Mouse (Mus musculus) MEL (cell line): ENCODE results near the gene Rem1. TPM values are rescaled to one million over a fixed set of nuclear protein-coding genes. Genes with fewer than 3 reads are reported as not detected.
A peak's percentile ranks its signal among the peaks of the same experiment; 100 is the strongest.

Experiments
- DNase-seq: peaks from one replicate; pipeline ENCODE4 v3.0.0; 2011; ENCODE audit warnings: low read depth, low spot score
- H3K27ac ChIP-seq: 2 replicates; pipeline ENCODE4 v1.5.1; 2012; ENCODE audit warnings: low read depth, mild to moderate bottlenecking, control low read depth, low read length, moderate library complexity; ENCODE audit not compliant: control insufficient read depth
- H3K27me3 ChIP-seq, 2 experiments: fragments of 150-350 bp in 1 of 2; sonication (generic) in 1 of 2; 2 replicates each; pipeline ENCODE4 v1.6.1; 2012; ENCODE audit warnings: low read length in 2 of 2, mild to moderate bottlenecking in 2 of 2, improper control_type of control experiment in 1 of 2, moderate library complexity in 1 of 2; ENCODE audit not compliant: insufficient read depth in 2 of 2, control insufficient read depth in 1 of 2
- H3K36me3 ChIP-seq, 2 experiments: 2 replicates each; pipeline ENCODE4 v1.6.1; 2012 to 2014; ENCODE audit warnings: low read length in 2 of 2, improper control_type of control experiment in 1 of 2, inconsistent platforms in 1 of 2, mild to moderate bottlenecking in 1 of 2; ENCODE audit not compliant: insufficient read depth in 2 of 2, control insufficient read depth in 1 of 2
- H3K4me1 ChIP-seq, 2 experiments: fragments of 150-350 bp in 1 of 2; sonication (generic) in 1 of 2; 2 replicates each; pipeline ENCODE4 v1.6.1; 2012; ENCODE audit warnings: low read length in 2 of 2, improper control_type of control experiment in 1 of 2, mild to moderate bottlenecking in 1 of 2; ENCODE audit not compliant: insufficient read depth in 2 of 2, control insufficient read depth in 1 of 2
- H3K4me3 ChIP-seq, 2 experiments: fragments of 150-350 bp in 1 of 2; sonication (generic) in 1 of 2; 2 replicates each; pipeline ENCODE4 v1.5.1; 2012; ENCODE audit warnings: low read depth in 2 of 2, low read length in 2 of 2, mild to moderate bottlenecking in 2 of 2, moderate library complexity in 2 of 2, control low read depth in 1 of 2, improper control_type of control experiment in 1 of 2; ENCODE audit not compliant: control insufficient read depth in 1 of 2, insufficient read depth in 1 of 2
- H3K79me2 ChIP-seq: 2 replicates; pipeline ENCODE4 v1.6.1; 2012; ENCODE audit warnings: mild to moderate bottlenecking, low read length, moderate library complexity; ENCODE audit not compliant: control insufficient read depth, poor library complexity, insufficient read depth
- H3K9ac ChIP-seq: 2 replicates; pipeline ENCODE4 v1.6.1; 2012; ENCODE audit warnings: low read depth, mild to moderate bottlenecking, control low read depth, low read length, moderate library complexity; ENCODE audit not compliant: control insufficient read depth, poor library complexity, severe bottlenecking
- H3K9me3 ChIP-seq: fragments of 150-350 bp; sonication (generic); replicated peaks from 2 replicates; pipeline ENCODE4 v1.6.1; 2012; ENCODE audit warnings: mild to moderate bottlenecking, low read length, improper control_type of control experiment, moderate library complexity; ENCODE audit not compliant: insufficient read depth
- CHD1 ChIP-seq: IDR thresholded peaks from 2 replicates; pipeline ENCODE4 v1.6.1; 2012; ENCODE audit warnings: low read depth, mild to moderate bottlenecking, inconsistent platforms, low read length, improper control_type of control experiment
- CHD2 ChIP-seq: IDR thresholded peaks from 2 replicates; pipeline ENCODE4 v1.6.1; 2011; ENCODE audit warnings: low read length, improper control_type of control experiment
- CTCF ChIP-seq, 3 experiments: IDR thresholded peaks in 2 of 3; conservative IDR thresholded peaks in 1 of 3; 2 replicates each; pipeline ENCODE4 v1.5.1; 2011 to 2012; ENCODE audit warnings: low read length in 3 of 3, low read depth in 2 of 3, mild to moderate bottlenecking in 2 of 3, improper control_type of control experiment in 1 of 3, inconsistent platforms in 1 of 3, mixed read lengths in 1 of 3, moderate library complexity in 1 of 3; ENCODE audit not compliant: control insufficient read depth in 1 of 3, insufficient read depth in 1 of 3, poor library complexity in 1 of 3, severe bottlenecking in 1 of 3
- E2F4 ChIP-seq: IDR thresholded peaks from 2 replicates; pipeline ENCODE4 v1.6.1; 2011; ENCODE audit warnings: low read depth, low read length, improper control_type of control experiment, borderline replicate concordance
- EP300 ChIP-seq, 2 experiments: IDR thresholded peaks; 2 replicates each; pipeline ENCODE4 v1.6.1; 2011; ENCODE audit warnings: improper control_type of control experiment in 2 of 2, low read length in 2 of 2, low read depth in 1 of 2, mild to moderate bottlenecking in 1 of 2
- ETS1 ChIP-seq: IDR thresholded peaks from 2 replicates; pipeline ENCODE4 v1.6.1; 2012; ENCODE audit warnings: low read depth, mild to moderate bottlenecking, inconsistent platforms, low read length, improper control_type of control experiment, moderate library complexity
- GABPA ChIP-seq: IDR thresholded peaks from 2 replicates; pipeline ENCODE4 v1.6.1; 2012; ENCODE audit warnings: low read depth, mild to moderate bottlenecking, inconsistent platforms, low read length, improper control_type of control experiment, moderate library complexity
- HCFC1 ChIP-seq: IDR thresholded peaks from 2 replicates; pipeline ENCODE4 v1.6.1; 2012; ENCODE audit warnings: low read depth, mild to moderate bottlenecking, inconsistent platforms, low read length, improper control_type of control experiment, moderate library complexity
- KAT2A ChIP-seq: conservative IDR thresholded peaks from 2 replicates; pipeline ENCODE4 v1.6.1; 2012; ENCODE audit warnings: low read depth, low read length, improper control_type of control experiment, inconsistent platforms
- MAFK ChIP-seq: IDR thresholded peaks from 2 replicates; pipeline ENCODE4 v1.6.1; 2011; ENCODE audit warnings: low read depth, mild to moderate bottlenecking, low read length, improper control_type of control experiment, borderline replicate concordance
- MAX ChIP-seq: IDR thresholded peaks from 2 replicates; pipeline ENCODE4 v1.6.1; 2011; ENCODE audit warnings: low read length, improper control_type of control experiment
- MAZ ChIP-seq: IDR thresholded peaks from 2 replicates; pipeline ENCODE4 v1.6.1; 2012; ENCODE audit warnings: low read depth, mild to moderate bottlenecking, inconsistent platforms, low read length, improper control_type of control experiment
- MEF2A ChIP-seq: IDR thresholded peaks from 2 replicates; pipeline ENCODE4 v1.6.1; 2014; ENCODE audit warnings: low read depth, mild to moderate bottlenecking, inconsistent platforms, low read length, improper control_type of control experiment; ENCODE audit not compliant: poor library complexity, insufficient replicate concordance, severe bottlenecking; ENCODE audit errors: extremely low read depth
- MXI1 ChIP-seq: IDR thresholded peaks from 2 replicates; pipeline ENCODE4 v1.6.1; 2011; ENCODE audit warnings: mild to moderate bottlenecking, low read depth, low read length, improper control_type of control experiment
- MYB ChIP-seq: IDR thresholded peaks from 2 replicates; pipeline ENCODE4 v1.6.1; 2011; ENCODE audit warnings: mild to moderate bottlenecking, low read depth, low read length, improper control_type of control experiment
- MYC ChIP-seq: IDR thresholded peaks from 2 replicates; pipeline ENCODE4 v1.6.1; 2011; ENCODE audit warnings: low read depth, mild to moderate bottlenecking, low read length, improper control_type of control experiment, moderate library complexity
- NRF1 ChIP-seq: IDR thresholded peaks from 2 replicates; pipeline ENCODE4 v1.6.1; 2014; ENCODE audit warnings: low read depth, mild to moderate bottlenecking, inconsistent platforms, low read length, improper control_type of control experiment, moderate library complexity; ENCODE audit not compliant: poor library complexity, insufficient read depth, severe bottlenecking
- POLR2A ChIP-seq, 2 experiments: IDR thresholded peaks; 2 replicates each; pipeline ENCODE4 v1.6.1; 2011 to 2012; ENCODE audit warnings: low read length in 2 of 2, mild to moderate bottlenecking in 2 of 2, control low read depth in 1 of 2, improper control_type of control experiment in 1 of 2, low read depth in 1 of 2, moderate library complexity in 1 of 2; ENCODE audit not compliant: control insufficient read depth in 1 of 2, insufficient read depth in 1 of 2, poor library complexity in 1 of 2
- RCOR1 ChIP-seq: IDR thresholded peaks from 2 replicates; pipeline ENCODE4 v1.6.1; 2012; ENCODE audit warnings: low read depth, mild to moderate bottlenecking, inconsistent platforms, low read length, improper control_type of control experiment
- SIN3A ChIP-seq: IDR thresholded peaks from 2 replicates; pipeline ENCODE4 v1.6.1; 2012; ENCODE audit warnings: low read length, improper control_type of control experiment, inconsistent platforms
- SMC3 ChIP-seq: IDR thresholded peaks from 2 replicates; pipeline ENCODE4 v1.6.1; 2011; ENCODE audit warnings: low read depth, low read length, improper control_type of control experiment
- TAL1 ChIP-seq: IDR thresholded peaks from 2 replicates; pipeline ENCODE4 v1.6.1; 2012; ENCODE audit warnings: mild to moderate bottlenecking, inconsistent platforms, low read length, moderate library complexity, mixed read lengths
- TBP ChIP-seq: IDR thresholded peaks from 2 replicates; pipeline ENCODE4 v1.8.0; 2011; ENCODE audit warnings: low read depth, low read length, improper control_type of control experiment
- UBTF ChIP-seq: IDR thresholded peaks from 2 replicates; pipeline ENCODE4 v1.6.1; 2012; ENCODE audit warnings: low read depth, mild to moderate bottlenecking, inconsistent platforms, low read length, improper control_type of control experiment, moderate library complexity, borderline replicate concordance; ENCODE audit not compliant: insufficient read depth
- USF1 ChIP-seq: IDR thresholded peaks from 2 replicates; pipeline ENCODE4 v1.6.1; 2014; ENCODE audit warnings: low read depth, mild to moderate bottlenecking, inconsistent platforms, low read length, improper control_type of control experiment, moderate library complexity
- ZKSCAN1 ChIP-seq: IDR thresholded peaks from 2 replicates; pipeline ENCODE4 v1.6.1; 2012; ENCODE audit warnings: low read depth, mild to moderate bottlenecking, inconsistent platforms, low read length, improper control_type of control experiment, moderate library complexity
- ZMIZ1 ChIP-seq: IDR thresholded peaks from 2 replicates; pipeline ENCODE4 v1.6.1; 2012; ENCODE audit warnings: low read depth, mild to moderate bottlenecking, inconsistent platforms, low read length, improper control_type of control experiment, moderate library complexity
- ZNF384 ChIP-seq: IDR thresholded peaks from 2 replicates; pipeline ENCODE4 v1.6.1; 2012; ENCODE audit warnings: low read depth, mild to moderate bottlenecking, inconsistent platforms, low read length, improper control_type of control experiment
- polyA plus RNA-seq, 2 experiments: library from polyadenylated mRNA; stranded (reverse) in 1 of 2; unstranded in 1 of 2; fragments of >175 nt in 1 of 2; fragments of >200 nt in 1 of 2; gene quantifications; 2 replicates each; pipeline versions ENCODE4 v1.2.1 to v1.2.4; 2012; ENCODE audit warnings: low replicate concordance in 2 of 2, low read depth in 1 of 2; ENCODE audit not compliant: insufficient read length in 2 of 2, insufficient read depth in 1 of 2, missing spikeins in 1 of 2
- total RNA-seq: library from RNA; depleted of rRNA; stranded (reverse); fragments of 300-350 nt; gene quantifications from 2 replicates; pipeline ENCODE4 v1.2.3, GENCODE M21; 2012

Rem1 gene
- total and polyA plus RNA-seq, 3 experiments, result not detected

DNA sequence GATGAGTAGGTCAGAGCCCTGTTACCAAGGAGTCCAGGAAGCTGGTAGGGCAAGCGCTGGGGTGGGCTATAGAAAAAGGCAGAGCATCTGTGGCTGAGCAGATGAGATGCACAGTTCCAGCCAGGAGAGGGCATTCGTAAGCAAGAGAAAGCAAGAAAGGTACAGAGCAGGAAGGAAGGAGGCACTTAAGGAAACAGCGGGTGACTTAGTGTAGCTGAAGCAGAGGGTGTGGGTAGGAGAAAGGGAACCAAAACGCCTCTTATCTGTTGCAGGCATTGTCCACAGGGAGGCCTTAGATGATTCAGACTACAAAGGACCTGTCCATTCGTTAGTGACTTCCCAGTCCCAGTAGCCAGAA, 44.9 kb downstream of the Rem1 start (continued):
- TF ChIP-seq ETS1 (peak; percentile 23; the same call in 1 of the 2 replicates), ZNF384 (no peak), USF1 (no peak)

GRCm38 (mm10) chr2:152672166-152672565, 45.4 kb downstream of the Rem1 start:
- Histone ChIP-seq H3K36me3 (peaks cover 9% of the 10 kb centered on the region in 2 experiments), H3K27me3 (peaks cover 2 to 3% of the 10 kb centered on the region in 2 experiments; a peak in 2 of 4 replicates), H3K4me1 (peaks cover 5 to 18% of the 10 kb centered on the region in 2 experiments), H3K9ac (no peak overlapping the region), H3K79me2 (peaks cover 35% of the 10 kb centered on the region), H3K9me3 (no peaks in the 10 kb centered on the region), H3K27ac (no peak overlapping the region; the same call in 1 of the 2 replicates), H3K4me3 (no peak overlapping the region)
- no peak for TF ChIP-seq CTCF (IDR thresholded peaks at IDR 0.05 in 2 of 3, conservative IDR thresholded peaks at IDR 0.05 in 1 of 3; ENCODE audit: control insufficient read depth in 1 of 3, insufficient read depth in 1 of 3, low read depth in 2 of 3, low read length in 3 of 3, poor library complexity in 1 of 3, severe bottlenecking in 1 of 3)
- no peak for TF ChIP-seq MEF2A
- no peak for TF ChIP-seq TBP
- no peak for TF ChIP-seq MYC
- no peak for TF ChIP-seq ETS1
- TF ChIP-seq MAFK, result no peak
- no peak for TF ChIP-seq MYB
- TF ChIP-seq POLR2A (IDR thresholded peaks at IDR 0.05; ENCODE audit: control insufficient read depth in 1 of 2, insufficient read depth in 1 of 2, low read depth in 1 of 2, low read length in 2 of 2, poor library complexity in 1 of 2), result no peak
- TF ChIP-seq GABPA, result no peak
- TF ChIP-seq UBTF, result no peak
- TF ChIP-seq NRF1, result no peak
- no peak for TF ChIP-seq SIN3A
- TF ChIP-seq EP300 (IDR thresholded peaks at IDR 0.05; ENCODE audit: low read depth in 1 of 2, low read length in 2 of 2), result no peak
- no peak for TF ChIP-seq TAL1
- TF ChIP-seq KAT2A, result no peak
- no peak for TF ChIP-seq MXI1
- no peak for TF ChIP-seq E2F4
- no peak for TF ChIP-seq MAX
- no peak for TF ChIP-seq SMC3
- DNase-seq, result no peak

GRCm38 (mm10) chr2:152674148-152674547, 47.4 kb downstream of the Rem1 start:
- no peaks in the 10 kb centered on the region for H3K27me3 ChIP-seq
- peaks cover 5 to 18% of the 10 kb centered on the region in 2 experiments for H3K4me1 ChIP-seq
- H3K36me3 ChIP-seq, result peaks cover 9 to 11% of the 10 kb centered on the region in 2 experiments
- no peak for TF ChIP-seq ZMIZ1
- TF ChIP-seq E2F4, result no peak
- no peak for TF ChIP-seq CHD1
- no peak for TF ChIP-seq MYC
- TF ChIP-seq UBTF, result no peak
- no peak for TF ChIP-seq ZKSCAN1
- TF ChIP-seq MAZ, result no peak
- no peak for TF ChIP-seq RCOR1
- no peak for TF ChIP-seq USF1
- no peak for TF ChIP-seq SMC3
- no peak for TF ChIP-seq HCFC1
- TF ChIP-seq MYB, result no peak
- no peak for TF ChIP-seq CHD2
- no peak for TF ChIP-seq ZNF384
- TF ChIP-seq NRF1, result no peak
- no peak for TF ChIP-seq TBP
- H3K27ac ChIP-seq, result no peak overlapping the region
- no peak overlapping the region for H3K9ac ChIP-seq
- H3K9me3 ChIP-seq, result no peaks in the 10 kb centered on the region
- no peak for DNase-seq
- peaks cover 35% of the 10 kb centered on the region for H3K79me2 ChIP-seq
- H3K4me3 ChIP-seq, result no peak overlapping the region
